Mouse (Mus musculus) lung, adult 2 months (tissue): Measurements from ENCODE around the gene Plxnc1.

Experiments used
- CTCF ChIP-seq: fragments of 200-500 bp; IDR thresholded peaks from 2 replicates; pipeline ENCODE4 v1.5.1; 2011; ENCODE audit warnings: mild to moderate bottlenecking, low read length, control low read depth; ENCODE audit not compliant: insufficient read depth
- POLR2A ChIP-seq: fragments of 200-500 bp; IDR thresholded peaks from 2 replicates; pipeline ENCODE4 v1.6.1; 2011; ENCODE audit warnings: low read depth, mild to moderate bottlenecking, control low read depth, low read length, borderline replicate concordance; ENCODE audit errors: extremely low read depth

GRCm38 (mm10) chr10:94923337-94923762 lies 21.3 kb downstream of the Plxnc1 start:
- no peak for TF ChIP-seq POLR2A
- TF ChIP-seq CTCF, result no peak
